ENCODE assay signal across 8 mouse cellular contexts in genomic region chr2:131096101-131096795, GRCm38 (mm10). TPM values are rescaled to one million over a fixed set of nuclear protein-coding genes. Genes with fewer than 3 reads are reported as not detected.
DNase-seq lines count a peak whose midpoint lies in the region; ATAC-seq lines count a peak whose summit lies in the region.

No protein-coding gene starts in this region.

- no peaks in the 10 kb centered on the region for H3K36me3 ChIP-seq in hindbrain, embryonic 12.5 days

- H3K27ac ChIP-seq in hindbrain, embryonic 12.5 days = peak overlapping the region; percentile 35; the same call in 1 of the 2 replicates

- H3K4me3 ChIP-seq in hindbrain, embryonic 12.5 days = no peak overlapping the region

- H3K9me3 ChIP-seq in hindbrain, embryonic 12.5 days (replicated peaks) = no peaks in the 10 kb centered on the region

- DNase-seq in adrenal gland, adult 2 months = peak; percentile 57
- no peak for DNase-seq in adrenal gland, postnatal 4 days (ENCODE audit: low spot score in 2 of 2)
- DNase-seq in Muller cell, postnatal 12 days (ENCODE audit: inconsistent ontology term) = peak; percentile 61
- DNase-seq in liver = peak; percentile 87
- DNase-seq in natural killer cell, adult 2 months (ENCODE audit: low spot score in 2 of 2) = peak; percentile 31 to 52
- DNase-seq in layer of hippocampus, postnatal 10 days (ENCODE audit: low spot score in 2 of 2) = no peak

- 18% methylated on average over 9 of the region's 9 CpGs for WGBS in hindbrain, embryonic 12.5 days

- peak; percentile 87 for ATAC-seq in erythroblast, adult 5-6 weeks (replicated peaks; ENCODE audit: low FRiP score, poor library complexity, severe bottlenecking)
- no peak for ATAC-seq in hindbrain, embryonic 12.5 days (ENCODE audit: low FRiP score)

- H3K9ac ChIP-seq in hindbrain, embryonic 12.5 days = no peak overlapping the region

- no peak overlapping the region; the same call in 1 of the 2 replicates for H3K4me2 ChIP-seq in hindbrain, embryonic 12.5 days (replicated peaks)

- no peaks in the 10 kb centered on the region for H3K27me3 ChIP-seq in hindbrain, embryonic 12.5 days

- H3K4me1 ChIP-seq in hindbrain, embryonic 12.5 days = peaks cover 5% of the 10 kb centered on the region

RNA-seq across cellular contexts. Expression of gene Siglec1, which starts 9.7 kb away (rescaled TPM):
- total RNA-seq in adrenal gland, adult 2 months (2021) = 1 to 10 TPM; 4.1 to 6.6 TPM
- 17.9 and 19.8 TPM in 2 replicates for polyA plus RNA-seq in adrenal gland, adult 2 months (2012; rRNA removed)
- 1 to 10 TPM; 2.6 to 3.0 TPM for total RNA-seq in adrenal gland, postnatal 4 days (2021)
- total RNA-seq in erythroblast, adult 5-6 weeks (2015; ENCODE audit: low replicate concordance) = 3.3 and 4.8 TPM in 2 replicates
- total RNA-seq in erythroblast, adult 5-6 weeks (2017; ENCODE audit: low replicate concordance) = 1.4 and 1.5 TPM in 2 replicates
- 0.08 and 0.20 TPM in 2 replicates for polyA plus RNA-seq in hindbrain, embryonic 12.5 days (2016; fragmentation: Nextera tagmentation; extraction: Ambion mirVana)
- under 1 TPM; 0.50 to 0.51 TPM for total RNA-seq in layer of hippocampus, postnatal 10 days (2021)

RNA-seq across cellular contexts. Expression of gene Hspa12b, which starts 30.8 kb away (rescaled TPM):
- 10 to 100 TPM in 1 of 2 experiments, 1 to 10 TPM in 1; 6.9 to 12.6 TPM for total RNA-seq in adrenal gland, adult 2 months (2021)
- polyA plus RNA-seq in adrenal gland, adult 2 months (2012; rRNA removed) = 9.4 and 16.4 TPM in 2 replicates
- total RNA-seq in adrenal gland, postnatal 4 days (2021) = 10 to 100 TPM; 20.7 to 23.0 TPM
- total RNA-seq in erythroblast, adult 5-6 weeks (2015; ENCODE audit: low replicate concordance) = not detected in 2 replicates
- total RNA-seq in erythroblast, adult 5-6 weeks (2017; ENCODE audit: low replicate concordance) = 0.14 TPM in 1 of 2 replicates, not detected in the other
- polyA plus RNA-seq in hindbrain, embryonic 12.5 days (2016; fragmentation: Nextera tagmentation; extraction: Ambion mirVana) = 8.6 and 8.9 TPM in 2 replicates
- total RNA-seq in layer of hippocampus, postnatal 10 days (2021) = 10 to 100 TPM in 1 of 2 experiments, 1 to 10 TPM in 1; 9.3 to 10.9 TPM

RNA-seq across cellular contexts. Expression of gene Adam33, which starts 32.6 kb away (rescaled TPM):
- 1 to 10 TPM; 1.6 to 3.4 TPM for total RNA-seq in adrenal gland, adult 2 months (2021)
- 11.5 and 15.5 TPM in 2 replicates for polyA plus RNA-seq in adrenal gland, adult 2 months (2012; rRNA removed)
- total RNA-seq in adrenal gland, postnatal 4 days (2021) = 1 to 10 TPM; 5.6 to 6.8 TPM
- total RNA-seq in erythroblast, adult 5-6 weeks (2015; ENCODE audit: low replicate concordance) = 0.38 and 1.9 TPM in 2 replicates
- total RNA-seq in erythroblast, adult 5-6 weeks (2017; ENCODE audit: low replicate concordance) = 4.9 and 12.1 TPM in 2 replicates
- polyA plus RNA-seq in hindbrain, embryonic 12.5 days (2016; fragmentation: Nextera tagmentation; extraction: Ambion mirVana) = 2.3 and 4.3 TPM in 2 replicates
- total RNA-seq in layer of hippocampus, postnatal 10 days (2021) = 1 to 10 TPM; 1.1 to 1.4 TPM

RNA-seq across cellular contexts. Expression of gene Gm11037, which starts 37.0 kb away (rescaled TPM):
- total RNA-seq in adrenal gland, adult 2 months (2021) = not detected
- not detected in 2 replicates for polyA plus RNA-seq in adrenal gland, adult 2 months (2012; rRNA removed)
- not detected for total RNA-seq in adrenal gland, postnatal 4 days (2021)
- not detected in 2 replicates for total RNA-seq in erythroblast, adult 5-6 weeks (2015; ENCODE audit: low replicate concordance)
- total RNA-seq in erythroblast, adult 5-6 weeks (2017; ENCODE audit: low replicate concordance) = not detected in 2 replicates
- not detected in 2 replicates for polyA plus RNA-seq in hindbrain, embryonic 12.5 days (2016; fragmentation: Nextera tagmentation; extraction: Ambion mirVana)
- not detected for total RNA-seq in layer of hippocampus, postnatal 10 days (2021)

RNA-seq across cellular contexts. Expression of gene Gfra4, which starts 53.4 kb away (rescaled TPM):
- total RNA-seq in adrenal gland, adult 2 months (2021) = 1 to 10 TPM; 5.9 to 6.1 TPM
- 30.4 and 56.7 TPM in 2 replicates for polyA plus RNA-seq in adrenal gland, adult 2 months (2012; rRNA removed)
- 10 to 100 TPM; 10.1 to 11.4 TPM for total RNA-seq in adrenal gland, postnatal 4 days (2021)
- total RNA-seq in erythroblast, adult 5-6 weeks (2015; ENCODE audit: low replicate concordance) = 2.1 TPM in 1 of 2 replicates, not detected in the other
- not detected in 2 replicates for total RNA-seq in erythroblast, adult 5-6 weeks (2017; ENCODE audit: low replicate concordance)
- 10.8 and 14.9 TPM in 2 replicates for polyA plus RNA-seq in hindbrain, embryonic 12.5 days (2016; fragmentation: Nextera tagmentation; extraction: Ambion mirVana)
- total RNA-seq in layer of hippocampus, postnatal 10 days (2021) = 10 to 100 TPM; 38.7 to 40.0 TPM

Comparison
In these comparisons a context has a peak if more than half of its experiments do, and no peak if none do; other contexts are left out.
1. DNase-seq: peak in adrenal gland, adult 2 months (single experiment), Muller cell, postnatal 12 days (single experiment), liver (single experiment) and natural killer cell, adult 2 months (2 of 2); none in adrenal gland, postnatal 4 days (0 of 2) and layer of hippocampus, postnatal 10 days (0 of 2).
2. RNA of gene Hspa12b, which starts 30.8 kb away (total RNA-seq): 20.7 to 23.0 TPM in adrenal gland, postnatal 4 days, 6.9 to 12.6 TPM in adrenal gland, adult 2 months and 9.3 to 10.9 TPM in layer of hippocampus, postnatal 10 days; 0.14 TPM in erythroblast, adult 5-6 weeks; every median in the first group is over 4 times any median in the second.